Mouse (Mus musculus): ENCODE results near the gene Pou2f1. TPM values are rescaled to one million over a fixed set of nuclear protein-coding genes. Genes with fewer than 3 reads are reported as not detected.

Gene Pou2f1
- polyA plus RNA-seq, 1 experiment: 10.8 TPM

DNA sequence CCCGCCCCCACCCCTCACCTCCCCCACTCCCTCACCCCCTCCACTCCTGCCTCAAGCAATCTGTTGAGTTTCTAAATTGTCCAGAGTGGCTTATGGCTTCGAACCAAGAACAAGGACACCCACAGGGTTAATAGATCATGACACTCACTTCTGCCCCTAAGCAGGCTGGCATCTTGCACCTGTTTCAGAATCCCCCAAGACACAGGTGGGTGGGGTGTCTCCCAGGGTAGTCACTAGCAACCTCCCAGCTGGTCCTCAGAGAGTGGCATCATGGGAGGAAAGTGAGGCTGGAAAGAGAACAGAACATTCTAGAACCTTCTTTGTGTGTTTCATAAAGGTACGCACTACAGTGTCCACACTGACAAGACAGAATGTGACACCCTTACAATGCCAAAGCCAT lies 158.9 kb downstream of the Pou2f1 start:
- no peaks in the 10 kb centered on the region for H3K4me1 ChIP-seq (ENCODE audit: control insufficient read depth, insufficient read depth, low read length)
- no peaks in the 10 kb centered on the region for H3K36me3 ChIP-seq (ENCODE audit: control insufficient read depth, insufficient read depth, low read length)
- 81% methylated on average over 3 of the region's 3 CpGs for WGBS
- H3K4me3 ChIP-seq (ENCODE audit: insufficient read depth, low read depth, low read length): no peak overlapping the region
- no peak for DNase-seq
- no peaks in the 10 kb centered on the region for H3K27me3 ChIP-seq (replicated peaks; ENCODE audit: control insufficient read depth, insufficient read depth, low read length)
- no peak overlapping the region for H3K27ac ChIP-seq (ENCODE audit: insufficient read depth, low read depth, low read length)
- no peak for TF ChIP-seq POLR2A (IDR thresholded peaks at IDR 0.05; ENCODE audit: low read depth, low read length)
- TF ChIP-seq CTCF (conservative IDR thresholded peaks at IDR 0.05; ENCODE audit: insufficient read depth, insufficient read length, low read depth, low read length): no peak

DNA sequence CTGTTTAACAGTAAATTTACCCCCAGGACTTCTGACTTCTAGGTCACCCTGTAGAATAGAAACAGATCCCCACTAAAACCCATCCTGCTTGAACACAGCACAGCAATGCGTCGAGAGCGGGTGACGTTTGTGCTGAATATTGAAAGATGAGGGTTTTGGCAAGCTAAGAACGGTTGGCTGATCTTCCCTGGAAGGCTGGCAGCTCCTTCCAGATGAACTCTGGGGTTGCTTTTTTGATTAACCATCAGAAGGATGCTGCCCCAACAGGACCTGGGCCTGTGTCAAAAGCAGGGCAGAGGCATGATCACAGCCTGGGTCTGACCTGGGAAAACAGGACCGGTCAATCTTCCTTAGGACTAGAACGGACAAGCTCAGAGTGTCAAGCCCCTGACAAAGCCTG lies 160.3 kb downstream of the Pou2f1 start:
- Histone ChIP-seq H3K4me1 (ENCODE audit: control insufficient read depth, insufficient read depth, low read length) (no peaks in the 10 kb centered on the region), H3K36me3 (ENCODE audit: control insufficient read depth, insufficient read depth, low read length) (no peaks in the 10 kb centered on the region), H3K27me3 (replicated peaks; ENCODE audit: control insufficient read depth, insufficient read depth, low read length) (no peaks in the 10 kb centered on the region), H3K4me3 (ENCODE audit: insufficient read depth, low read depth, low read length) (no peak overlapping the region), H3K27ac (ENCODE audit: insufficient read depth, low read depth, low read length) (no peak overlapping the region)
- TF ChIP-seq POLR2A (IDR thresholded peaks at IDR 0.05; ENCODE audit: low read depth, low read length) (no peak), CTCF (conservative IDR thresholded peaks at IDR 0.05; ENCODE audit: insufficient read depth, insufficient read length, low read depth, low read length) (no peak)
- DNase-seq: no peak
- 92% methylated on average over 7 of the region's 7 CpGs for WGBS

DNA sequence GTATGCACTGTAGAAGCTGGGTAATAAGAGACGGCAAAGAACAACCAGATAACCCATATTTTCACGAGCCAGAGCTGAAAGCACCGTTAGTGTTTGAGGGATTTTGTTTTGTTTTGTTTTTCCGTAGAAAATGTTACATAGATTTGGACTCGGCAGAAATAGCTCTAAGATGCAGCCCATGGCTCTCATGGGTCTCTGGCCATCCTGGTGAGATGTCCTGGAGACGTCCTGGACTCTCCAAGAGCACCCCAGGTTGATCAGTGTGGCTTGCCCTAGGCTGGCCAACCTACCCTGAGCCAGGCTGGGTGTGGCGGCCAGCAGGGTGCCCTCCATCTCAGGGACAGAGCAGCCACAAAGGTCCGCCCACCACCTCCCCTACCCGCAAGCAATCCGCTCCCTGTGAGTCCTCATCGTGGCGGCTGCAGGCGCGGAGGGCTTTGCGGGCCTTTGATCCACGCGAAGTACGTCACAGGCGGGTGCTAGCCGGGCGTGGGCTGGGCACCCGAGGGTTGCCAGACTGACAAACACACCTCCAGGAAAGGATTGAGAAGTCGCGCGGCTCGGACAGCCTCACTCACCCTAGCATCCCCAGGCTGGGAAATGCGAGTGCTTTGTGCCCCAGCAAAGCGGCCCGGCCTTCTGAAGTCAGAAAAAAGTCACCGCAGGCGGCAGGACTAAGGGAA lies 161.8 kb downstream of the Pou2f1 start:
- Histone ChIP-seq H3K27ac (ENCODE audit: insufficient read depth, low read depth, low read length) (no peak overlapping the region), H3K4me3 (ENCODE audit: insufficient read depth, low read depth, low read length) (peak overlapping the region; percentile 16; the same call in 1 of the 2 replicates), H3K36me3 (ENCODE audit: control insufficient read depth, insufficient read depth, low read length) (no peaks in the 10 kb centered on the region), H3K4me1 (ENCODE audit: control insufficient read depth, insufficient read depth, low read length) (no peaks in the 10 kb centered on the region), H3K27me3 (replicated peaks; ENCODE audit: control insufficient read depth, insufficient read depth, low read length) (no peaks in the 10 kb centered on the region)
- no peak for DNase-seq
- WGBS: 32% methylated on average over 31 of the region's 31 CpGs
- TF ChIP-seq POLR2A (IDR thresholded peaks at IDR 0.05; ENCODE audit: low read depth, low read length): no peak
- no peak for TF ChIP-seq CTCF (conservative IDR thresholded peaks at IDR 0.05; ENCODE audit: insufficient read depth, insufficient read length, low read depth, low read length)

DNA sequence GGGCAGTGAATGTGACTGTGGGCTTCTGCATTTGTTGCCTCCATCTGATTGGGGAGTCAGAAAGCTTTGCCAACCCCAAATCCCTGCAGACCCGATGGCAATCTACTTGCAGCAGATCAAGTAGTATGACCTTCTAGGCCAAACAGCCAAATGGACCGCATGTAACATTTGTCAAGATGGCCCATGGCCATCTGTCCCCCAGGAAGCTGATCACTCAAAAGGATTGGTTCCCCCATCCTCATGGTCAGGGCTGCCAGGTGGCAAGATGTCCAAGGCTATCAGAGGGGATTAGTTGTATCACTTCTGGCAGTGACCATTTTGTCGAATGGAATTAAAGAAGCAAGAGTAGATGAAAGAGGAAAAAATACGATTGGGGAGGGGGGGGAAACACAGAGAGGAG lies 163.3 kb downstream of the Pou2f1 start:
- H3K27me3 ChIP-seq (replicated peaks; ENCODE audit: control insufficient read depth, insufficient read depth, low read length): no peaks in the 10 kb centered on the region
- no peaks in the 10 kb centered on the region for H3K36me3 ChIP-seq (ENCODE audit: control insufficient read depth, insufficient read depth, low read length)
- WGBS: 90% methylated on average over 4 of the region's 4 CpGs
- TF ChIP-seq CTCF (conservative IDR thresholded peaks at IDR 0.05; ENCODE audit: insufficient read depth, insufficient read length, low read depth, low read length) (no peak), POLR2A (IDR thresholded peaks at IDR 0.05; ENCODE audit: low read depth, low read length) (no peak)
- H3K27ac ChIP-seq (ENCODE audit: insufficient read depth, low read depth, low read length): no peak overlapping the region
- no peaks in the 10 kb centered on the region for H3K4me1 ChIP-seq (ENCODE audit: control insufficient read depth, insufficient read depth, low read length)
- DNase-seq: no peak
- no peak overlapping the region for H3K4me3 ChIP-seq (ENCODE audit: insufficient read depth, low read depth, low read length)

DNA sequence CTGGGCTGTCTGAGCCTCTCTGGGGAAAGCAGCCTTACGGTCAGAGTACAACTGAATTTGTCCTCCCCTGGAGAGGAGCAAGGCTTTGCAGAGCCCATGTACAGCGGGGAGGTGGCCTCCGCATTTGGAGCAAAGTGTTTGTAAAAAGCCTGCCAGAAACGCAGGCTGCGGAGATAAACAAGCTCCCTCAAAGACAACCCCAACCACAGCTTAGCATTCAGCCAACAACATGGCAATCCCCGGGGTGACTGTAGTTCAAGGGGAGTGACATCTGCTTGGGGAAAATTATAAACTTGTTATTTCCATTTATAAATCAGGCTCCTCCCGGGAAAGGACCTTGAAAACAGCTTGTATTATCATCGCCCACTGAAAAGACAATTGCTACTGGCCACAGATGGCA lies 164.9 kb downstream of the Pou2f1 start:
- no peak overlapping the region for H3K27ac ChIP-seq (ENCODE audit: insufficient read depth, low read depth, low read length)
- TF ChIP-seq CTCF (conservative IDR thresholded peaks at IDR 0.05; ENCODE audit: insufficient read depth, insufficient read length, low read depth, low read length) (no peak), POLR2A (IDR thresholded peaks at IDR 0.05; ENCODE audit: low read depth, low read length) (no peak)
- no peak for DNase-seq
- no peak overlapping the region for H3K4me3 ChIP-seq (ENCODE audit: insufficient read depth, low read depth, low read length)
- no peaks in the 10 kb centered on the region for H3K36me3 ChIP-seq (ENCODE audit: control insufficient read depth, insufficient read depth, low read length)
- H3K27me3 ChIP-seq (replicated peaks; ENCODE audit: control insufficient read depth, insufficient read depth, low read length): no peaks in the 10 kb centered on the region
- 63% methylated on average over 8 of the region's 8 CpGs for WGBS
- H3K4me1 ChIP-seq (ENCODE audit: control insufficient read depth, insufficient read depth, low read length): no peaks in the 10 kb centered on the region

DNA sequence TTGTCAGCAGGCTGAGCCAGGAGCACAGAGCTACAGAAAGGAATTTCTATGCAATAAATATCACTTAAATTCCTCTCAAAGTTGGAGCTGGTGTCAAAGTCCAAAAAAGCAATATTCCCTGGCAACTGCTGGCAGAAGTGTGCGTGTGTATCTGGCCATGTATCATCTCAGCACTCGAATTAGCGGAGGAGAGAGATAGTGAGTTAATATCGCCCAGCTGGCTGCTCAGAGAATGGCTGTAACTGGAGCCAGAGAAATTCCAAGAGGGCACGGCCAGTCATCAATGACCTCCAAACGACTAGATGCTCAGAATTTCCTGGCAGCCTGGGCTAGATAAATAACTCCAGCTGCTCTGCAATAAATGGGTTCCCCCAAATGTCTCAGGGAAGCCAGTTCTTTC lies 166.0 kb downstream of the Pou2f1 start:
- Histone ChIP-seq H3K36me3 (ENCODE audit: control insufficient read depth, insufficient read depth, low read length) (no peaks in the 10 kb centered on the region), H3K4me1 (ENCODE audit: control insufficient read depth, insufficient read depth, low read length) (no peaks in the 10 kb centered on the region), H3K27ac (ENCODE audit: insufficient read depth, low read depth, low read length) (no peak overlapping the region), H3K4me3 (ENCODE audit: insufficient read depth, low read depth, low read length) (no peak overlapping the region), H3K27me3 (replicated peaks; ENCODE audit: control insufficient read depth, insufficient read depth, low read length) (no peaks in the 10 kb centered on the region)
- no peak for TF ChIP-seq CTCF (conservative IDR thresholded peaks at IDR 0.05; ENCODE audit: insufficient read depth, insufficient read length, low read depth, low read length)
- TF ChIP-seq POLR2A (IDR thresholded peaks at IDR 0.05; ENCODE audit: low read depth, low read length): no peak
- DNase-seq: peak; percentile 43
- WGBS: 12% methylated on average over 6 of the region's 6 CpGs

DNA sequence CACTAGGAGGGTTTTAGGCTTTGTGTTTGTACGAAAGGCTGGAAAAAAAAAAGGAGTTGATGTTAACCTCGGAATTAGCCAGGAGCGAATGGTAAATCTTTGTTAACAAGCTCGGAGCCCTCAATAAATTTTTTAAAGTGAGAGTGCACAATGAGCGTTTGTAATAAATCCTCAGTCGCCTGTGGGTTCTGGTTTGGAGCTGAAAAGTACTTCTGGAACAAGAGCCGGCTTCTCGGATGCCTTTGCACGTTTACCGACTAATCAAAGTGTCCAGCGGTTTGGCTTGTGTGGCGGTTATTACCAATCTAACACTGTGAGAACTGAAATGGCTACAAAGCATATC lies 167.9 kb downstream of the Pou2f1 start:
- Histone ChIP-seq H3K36me3 (ENCODE audit: control insufficient read depth, insufficient read depth, low read length) (no peaks in the 10 kb centered on the region), H3K4me1 (ENCODE audit: control insufficient read depth, insufficient read depth, low read length) (no peaks in the 10 kb centered on the region), H3K27me3 (replicated peaks; ENCODE audit: control insufficient read depth, insufficient read depth, low read length) (no peaks in the 10 kb centered on the region), H3K27ac (ENCODE audit: insufficient read depth, low read depth, low read length) (no peak overlapping the region), H3K4me3 (ENCODE audit: insufficient read depth, low read depth, low read length) (no peak overlapping the region)
- TF ChIP-seq POLR2A (IDR thresholded peaks at IDR 0.05; ENCODE audit: low read depth, low read length): no peak
- TF ChIP-seq CTCF (conservative IDR thresholded peaks at IDR 0.05; ENCODE audit: insufficient read depth, insufficient read length, low read depth, low read length): no peak
- DNase-seq: no peak
- WGBS: 42% methylated on average over 12 of the region's 12 CpGs
